Mouse (Mus musculus): ENCODE measurements around the gene Ntsr1.

Gene Ntsr1

GRCm38 (mm10) chr2:180499741-180500140 lies at the start of gene Ntsr1:
Gene Ntsr1, plus strand, starts transcription at chr2:180499976.
- ATAC-seq (ENCODE audit: insufficient number of reproducible peaks, low FRiP score, low TSS enrichment): no peak

DNA sequence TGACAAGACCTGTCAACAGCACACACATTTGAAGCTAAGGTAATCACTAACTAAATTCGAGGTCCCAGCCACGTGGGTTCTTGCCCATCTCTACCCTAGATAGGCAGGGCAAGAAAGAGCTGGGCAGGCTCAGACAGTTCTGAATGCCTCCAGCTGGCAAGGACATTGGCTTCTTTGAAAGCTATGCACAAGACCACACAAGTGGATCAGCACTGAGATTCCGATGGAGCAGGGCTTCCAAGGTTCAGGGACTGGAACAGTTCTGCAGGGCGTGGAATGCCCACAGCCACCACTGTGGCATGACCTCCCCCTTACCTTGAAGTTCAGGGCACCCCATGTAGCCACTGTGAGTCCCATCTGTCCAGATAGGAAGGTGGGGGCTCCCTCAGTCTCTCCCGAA lies 49.2 kb upstream of the Ntsr1 start:
- no peak for ATAC-seq (ENCODE audit: insufficient number of reproducible peaks, low FRiP score, low TSS enrichment)

DNA sequence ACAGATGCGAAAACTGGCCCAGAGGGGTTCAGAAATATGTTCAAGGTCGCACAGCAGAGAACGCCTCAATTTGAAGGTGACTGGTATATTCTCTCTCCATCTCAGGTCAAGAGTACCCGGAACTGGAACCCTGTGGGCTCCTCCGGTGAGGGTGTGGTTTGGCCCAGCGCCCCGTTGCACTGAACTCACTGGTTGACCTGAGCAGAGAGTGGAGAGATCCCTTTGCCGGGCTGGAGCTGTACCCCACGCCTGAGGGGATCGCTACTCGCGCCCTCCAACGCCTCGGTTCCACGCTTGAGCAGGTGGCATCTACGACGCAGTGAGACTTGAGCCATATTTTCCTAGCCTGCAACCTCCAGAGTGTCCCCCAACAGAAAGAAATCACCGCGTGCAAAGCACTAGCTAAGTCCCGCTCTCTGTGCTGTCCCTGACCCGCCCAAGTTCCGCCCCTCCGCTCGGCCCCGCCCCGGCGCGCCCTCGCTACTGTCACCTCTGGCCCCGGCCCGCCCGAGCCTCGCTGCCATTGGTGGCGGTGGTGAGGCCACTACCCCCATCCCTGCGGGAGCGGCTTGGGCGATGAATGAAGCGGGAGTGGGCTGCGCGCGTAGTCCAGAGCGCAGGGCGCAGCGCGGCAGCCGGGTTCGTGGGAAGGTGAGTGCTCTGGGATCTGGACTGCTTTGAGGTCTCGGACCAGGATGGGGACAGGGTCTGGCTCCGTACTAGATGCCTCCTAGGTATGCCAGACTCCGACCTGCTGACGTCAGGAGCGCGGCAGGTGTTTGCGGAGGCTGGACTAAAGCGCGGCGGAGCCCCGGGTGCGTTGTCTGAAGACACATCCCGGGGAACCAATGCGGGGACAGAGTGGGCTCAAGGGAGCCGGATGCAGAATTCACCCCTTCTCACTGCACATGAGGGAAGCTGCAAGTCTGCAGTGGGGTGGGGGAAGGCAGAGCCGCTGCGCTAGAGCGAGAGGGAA lies 43.8 kb upstream of the Ntsr1 start, which contains the start of gene Slco4a1:
Gene Slco4a1, plus strand, starts transcription at position 523 of the 976 bp plus-strand sequence.
- ATAC-seq (ENCODE audit: insufficient number of reproducible peaks, low FRiP score, low TSS enrichment): peak; percentile 89

- 0 out of 2 replicates have a peak, but pooled peaks have one; percentile 15 for ATAC-seq (ENCODE audit: insufficient number of reproducible peaks, low FRiP score, low TSS enrichment)
These were observed 43.1 kb upstream of the Ntsr1 start for GRCm38 (mm10) chr2:180456705-180457104.

DNA sequence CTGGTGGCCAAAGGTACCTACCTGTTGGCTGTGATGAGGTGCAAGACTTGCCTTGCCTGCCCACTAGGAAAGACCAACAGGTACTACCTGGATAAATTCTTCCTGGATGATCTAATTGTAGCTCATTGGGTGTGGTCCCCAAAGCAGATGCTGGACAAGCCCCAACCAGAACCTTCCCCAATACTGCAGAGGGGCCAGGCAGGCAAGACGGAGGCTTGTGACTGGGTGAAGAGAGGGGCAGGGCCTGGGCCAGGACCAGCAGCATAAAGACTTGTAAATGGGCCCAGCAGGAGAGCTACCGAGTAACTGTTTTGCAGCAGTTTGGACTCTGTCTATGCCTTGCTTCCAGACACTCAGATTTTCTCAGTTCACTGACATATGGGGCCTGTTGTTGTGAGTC lies 42.1 kb upstream of the Ntsr1 start:
- no peak for ATAC-seq (ENCODE audit: insufficient number of reproducible peaks, low FRiP score, low TSS enrichment)

GRCm38 (mm10) chr2:180459437-180459836 lies 40.3 kb upstream of the Ntsr1 start:
- ATAC-seq (ENCODE audit: insufficient number of reproducible peaks, low FRiP score, low TSS enrichment): no peak

DNA sequence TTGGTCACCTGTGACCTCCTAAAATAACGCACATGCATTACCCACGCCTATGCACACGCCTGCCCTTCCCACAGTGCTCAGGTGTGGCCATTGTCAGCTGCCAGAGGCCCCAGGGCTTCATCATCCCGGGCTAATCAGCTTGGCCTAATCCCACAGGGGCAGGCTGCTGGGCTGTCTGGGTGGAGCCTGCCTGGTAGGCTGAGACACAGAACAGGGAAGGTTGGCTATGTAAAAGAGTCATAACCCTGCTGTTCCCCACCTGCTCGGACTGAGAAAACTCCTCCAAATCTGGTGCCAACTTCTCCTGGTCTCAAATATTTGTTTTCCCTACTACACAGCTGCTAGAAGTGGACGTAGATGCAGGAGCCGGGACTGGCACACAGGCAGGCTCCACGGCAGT lies 39.0 kb upstream of the Ntsr1 start:
- no peak for ATAC-seq (ENCODE audit: insufficient number of reproducible peaks, low FRiP score, low TSS enrichment)

DNA sequence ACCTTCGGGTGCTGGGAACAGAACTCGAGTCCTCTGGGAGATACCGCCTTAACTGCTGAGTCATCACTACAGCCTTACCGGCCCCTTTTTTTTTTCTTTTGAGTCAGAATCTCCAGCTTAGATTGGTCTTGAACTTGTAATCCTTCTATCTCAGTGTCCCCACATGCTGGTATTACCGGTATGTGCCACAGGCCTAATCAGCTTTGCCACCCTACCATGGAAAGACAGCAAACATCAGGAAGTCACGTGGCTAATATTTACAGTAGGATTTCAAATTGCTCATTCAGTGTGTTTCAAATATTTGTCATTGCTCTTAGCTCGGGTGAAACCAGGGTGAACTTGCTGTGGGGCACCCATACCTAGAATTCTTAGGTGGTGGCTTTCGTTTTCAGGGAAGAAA lies 37.2 kb upstream of the Ntsr1 start:
- ATAC-seq (ENCODE audit: insufficient number of reproducible peaks, low FRiP score, low TSS enrichment): no peak

DNA sequence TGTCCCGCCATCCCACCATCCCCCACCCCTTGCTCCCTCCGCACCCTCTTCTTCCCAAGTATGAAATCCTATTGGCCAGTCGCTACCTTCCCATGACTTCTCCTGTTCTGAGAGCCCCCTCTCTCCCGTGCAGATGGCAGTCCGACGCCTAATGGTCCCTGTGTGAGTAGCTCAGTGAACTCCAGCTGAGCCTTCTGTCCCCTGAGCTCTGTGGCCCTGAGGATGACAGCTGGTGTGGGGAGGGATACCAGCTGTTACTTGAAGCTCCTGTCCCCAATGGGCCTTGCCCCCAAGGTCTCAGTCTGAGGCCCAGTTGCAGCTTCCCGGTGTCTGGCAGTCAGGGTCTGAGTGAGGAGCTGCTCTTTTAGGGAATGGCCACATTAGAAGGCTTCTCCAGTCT lies 33.3 kb upstream of the Ntsr1 start:
- ATAC-seq (ENCODE audit: insufficient number of reproducible peaks, low FRiP score, low TSS enrichment): no peak

DNA sequence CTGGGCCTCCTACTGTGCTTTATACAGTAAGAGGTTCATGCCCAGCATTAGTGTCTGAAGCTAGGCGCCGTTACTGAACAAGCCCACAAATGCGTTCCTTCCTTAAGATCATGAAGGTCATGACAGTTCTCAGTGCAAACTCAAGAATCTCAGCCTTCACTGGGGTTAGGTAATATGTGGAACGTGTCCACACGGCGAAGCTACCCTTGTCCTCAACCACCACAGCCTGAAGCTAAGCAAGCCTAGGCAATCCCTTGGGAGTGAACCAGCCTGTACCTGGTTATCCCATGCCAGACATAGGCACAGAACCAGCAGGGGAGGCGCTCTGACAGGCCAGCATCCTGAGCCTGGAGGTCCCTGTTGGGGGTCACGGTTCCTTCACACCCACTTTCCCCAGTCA lies 30.9 kb upstream of the Ntsr1 start:
- ATAC-seq (ENCODE audit: insufficient number of reproducible peaks, low FRiP score, low TSS enrichment): no peak

DNA sequence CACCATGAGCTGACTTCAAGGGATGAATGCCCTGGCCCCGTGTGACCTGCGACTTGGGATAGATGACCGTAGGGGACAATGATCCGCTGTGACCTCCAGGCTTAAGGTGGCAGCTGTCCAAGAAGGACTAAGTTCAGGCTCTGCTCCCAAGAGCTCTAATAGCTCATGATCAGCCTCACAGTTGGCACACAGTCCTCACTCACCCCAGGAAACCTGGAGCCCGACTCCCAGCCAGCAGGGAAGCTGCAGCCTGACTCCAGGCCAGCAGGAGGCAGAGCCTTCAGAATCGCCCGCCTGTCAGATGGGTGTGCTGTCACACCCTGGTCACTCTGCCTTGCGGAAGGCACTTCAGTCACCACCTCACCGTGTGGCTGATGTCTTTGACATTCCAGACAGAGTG lies 30.0 kb upstream of the Ntsr1 start:
- no peak for ATAC-seq (ENCODE audit: insufficient number of reproducible peaks, low FRiP score, low TSS enrichment)

DNA sequence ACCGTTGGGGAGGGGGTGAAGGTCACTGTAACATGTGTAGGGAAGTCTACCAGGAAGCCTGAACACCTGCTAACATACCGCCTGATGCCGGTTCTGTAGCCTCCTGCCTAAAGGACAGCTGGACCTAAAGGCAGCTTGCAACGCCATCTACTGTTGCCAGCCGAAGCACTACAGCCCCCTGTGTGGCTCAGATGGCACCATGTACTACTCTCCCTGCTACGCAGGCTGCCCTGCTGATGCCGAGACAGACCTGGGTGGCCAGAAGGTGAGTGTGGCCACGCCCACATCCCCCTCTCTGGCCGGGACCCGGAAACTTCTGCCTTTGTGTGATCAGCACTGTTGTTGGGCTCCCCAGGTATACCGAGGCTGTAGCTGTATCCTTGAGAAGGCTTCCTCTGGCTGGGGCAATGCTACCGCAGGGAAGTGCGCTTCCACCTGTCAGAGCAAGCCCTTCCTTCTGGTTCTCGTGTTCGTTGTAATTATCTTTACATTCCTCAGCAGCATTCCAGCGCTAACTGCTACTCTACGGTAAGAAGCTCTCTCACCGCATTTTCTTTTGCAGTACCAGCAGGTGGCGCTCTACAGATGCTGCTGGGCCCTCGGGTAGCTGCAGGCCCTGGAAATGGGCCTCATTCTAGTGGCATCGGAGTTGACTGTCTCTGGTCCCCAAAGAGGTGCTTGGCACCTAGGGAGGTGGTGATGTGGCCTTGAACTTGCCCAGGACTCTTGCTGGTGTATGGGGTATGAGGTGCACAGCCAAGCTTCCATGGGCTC lies 27.3 kb upstream of the Ntsr1 start:
- no peak for ATAC-seq (ENCODE audit: insufficient number of reproducible peaks, low FRiP score, low TSS enrichment)

GRCm38 (mm10) chr2:180473080-180473440 lies 26.7 kb upstream of the Ntsr1 start:
- no peak for ATAC-seq (ENCODE audit: insufficient number of reproducible peaks, low FRiP score, low TSS enrichment)

- ATAC-seq (ENCODE audit: insufficient number of reproducible peaks, low FRiP score, low TSS enrichment): no peak
These were observed 24.9 kb upstream of the Ntsr1 start for GRCm38 (mm10) chr2:180474864-180475263.

- ATAC-seq (ENCODE audit: insufficient number of reproducible peaks, low FRiP score, low TSS enrichment): no peak
These were observed 17.5 kb upstream of the Ntsr1 start for GRCm38 (mm10) chr2:180482274-180482673.

GRCm38 (mm10) chr2:180484882-180485281 lies 14.9 kb upstream of the Ntsr1 start:
- ATAC-seq (ENCODE audit: insufficient number of reproducible peaks, low FRiP score, low TSS enrichment): no peak

- ATAC-seq (ENCODE audit: insufficient number of reproducible peaks, low FRiP score, low TSS enrichment): no peak
These were observed 14.5 kb upstream of the Ntsr1 start for GRCm38 (mm10) chr2:180485306-180485705.

GRCm38 (mm10) chr2:180488210-180488751 lies 11.5 kb upstream of the Ntsr1 start:
- no peak for ATAC-seq (ENCODE audit: insufficient number of reproducible peaks, low FRiP score, low TSS enrichment)

GRCm38 (mm10) chr2:180495906-180496305 lies 3.9 kb upstream of the Ntsr1 start:
- ATAC-seq (ENCODE audit: insufficient number of reproducible peaks, low FRiP score, low TSS enrichment): no peak

DNA sequence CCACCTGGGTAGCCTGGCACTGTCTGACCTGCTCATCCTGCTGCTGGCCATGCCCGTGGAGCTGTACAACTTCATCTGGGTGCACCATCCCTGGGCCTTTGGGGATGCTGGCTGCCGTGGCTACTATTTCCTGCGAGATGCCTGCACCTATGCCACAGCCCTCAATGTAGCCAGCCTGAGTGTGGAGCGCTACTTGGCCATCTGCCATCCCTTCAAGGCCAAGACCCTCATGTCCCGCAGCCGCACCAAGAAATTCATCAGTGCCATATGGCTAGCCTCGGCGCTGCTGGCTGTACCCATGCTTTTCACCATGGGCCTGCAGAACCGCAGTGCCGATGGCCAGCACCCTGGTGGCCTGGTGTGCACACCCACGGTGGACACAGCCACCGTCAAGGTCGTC lies 950 bp downstream of the Ntsr1 start:
- ATAC-seq (ENCODE audit: insufficient number of reproducible peaks, low FRiP score, low TSS enrichment): no peak

All from cerebellum, adult (tissue).